Mouse (Mus musculus) midbrain, embryonic 10.5 days (tissue): Measurements from ENCODE around the gene Nrg4. TPM values are rescaled to one million over a fixed set of nuclear protein-coding genes. Genes with fewer than 3 reads are reported as not detected.

Experiments used
- DNase-seq: peaks from one replicate; pipeline ENCODE4 v3.0.0-alpha.2; 2017; ENCODE audit warnings: low spot score
- H3K27ac ChIP-seq: fragments of 300-500 bp; sonication (generic); replicated peaks from 2 replicates; pipeline ENCODE4 v1.5.1; 2016; ENCODE audit warnings: mild to moderate bottlenecking
- H3K27me3 ChIP-seq: fragments of 300-500 bp; sonication (generic); 2 replicates; pipeline ENCODE4 v1.6.1; 2016; ENCODE audit warnings: low read depth, mild to moderate bottlenecking; ENCODE audit not compliant: poor library complexity, severe bottlenecking
- H3K36me3 ChIP-seq: fragments of 300-500 bp; sonication (generic); 2 replicates; pipeline ENCODE4 v1.6.1; 2016; ENCODE audit warnings: mild to moderate bottlenecking, moderate library complexity
- H3K4me1 ChIP-seq: fragments of 300-500 bp; sonication (generic); 2 replicates; pipeline ENCODE4 v1.6.1; 2016
- H3K4me3 ChIP-seq: fragments of 300-500 bp; sonication (generic); 2 replicates; pipeline ENCODE4 v1.5.1; 2016; ENCODE audit warnings: mild to moderate bottlenecking, moderate library complexity
- H3K9me3 ChIP-seq: fragments of 300-500 bp; sonication (generic); replicated peaks from 2 replicates; pipeline ENCODE4 v1.6.1; 2016; ENCODE audit warnings: mild to moderate bottlenecking
- WGBS: fragments of 180-500 bp; shearing (Covaris S2); methylation state at CpG from one replicate; pipeline ENCODE4 v1.1.7; 2016; 5-methylcytosine and 5-hydroxymethylcytosine counted together
- polyA plus RNA-seq: library from polyadenylated mRNA; unstranded; fragments of >200 nt; fragmentation: Nextera tagmentation; extraction: Ambion mirVana; gene quantifications from 2 replicates; pipeline ENCODE4 v1.2.1, GENCODE M21; 2016

Nrg4 gene
- 0.87 and 1.0 TPM in 2 replicates for polyA plus RNA-seq

GRCm38 (mm10) chr9:55326515-55327233 is at the start of gene Nrg4, which contains the start of gene Tmem266:
Gene Nrg4, minus strand, starts transcription at chr9:55326844.
Gene Tmem266, plus strand, starts transcription at chr9:55326913.
- Histone ChIP-seq H3K9me3 (no peaks in the 10 kb centered on the region), H3K27ac (peak within 1 kb of the TSS; percentile 90), H3K27me3 (peaks cover 68% of the 10 kb centered on the region), H3K4me1 (peaks cover 29% of the 10 kb centered on the region), H3K36me3 (no peaks in the 10 kb centered on the region), H3K4me3 (peak within 1 kb of the TSS; percentile 83)
- peak; percentile 88 for DNase-seq
- WGBS = under 1% methylated on average over 57 of the region's 82 CpGs

GRCm38 (mm10) chr9:55371908-55372307 is 45.3 kb upstream of the Nrg4 start:
- 87% methylated on average over 7 of the region's 7 CpGs for WGBS
- Histone ChIP-seq H3K27me3 (no peaks in the 10 kb centered on the region), H3K36me3 (no peaks in the 10 kb centered on the region), H3K4me1 (no peaks in the 10 kb centered on the region), H3K9me3 (no peaks in the 10 kb centered on the region), H3K27ac (no peak overlapping the region), H3K4me3 (no peak overlapping the region)
- DNase-seq = no peak

- Histone ChIP-seq H3K27ac (no peak overlapping the region), H3K36me3 (no peaks in the 10 kb centered on the region), H3K4me1 (no peaks in the 10 kb centered on the region), H3K9me3 (no peaks in the 10 kb centered on the region), H3K27me3 (no peaks in the 10 kb centered on the region), H3K4me3 (no peak overlapping the region)
- no peak for DNase-seq
- WGBS = 70% methylated on average over 3 of the region's 3 CpGs
These were observed 41.4 kb upstream of the Nrg4 start for GRCm38 (mm10) chr9:55368011-55368410.

- no peaks in the 10 kb centered on the region for H3K27me3 ChIP-seq
- H3K27ac ChIP-seq = no peak overlapping the region
- no peaks in the 10 kb centered on the region for H3K36me3 ChIP-seq
- H3K4me1 ChIP-seq = no peaks in the 10 kb centered on the region
- no peak overlapping the region for H3K4me3 ChIP-seq
- no peak for DNase-seq
- H3K9me3 ChIP-seq = no peaks in the 10 kb centered on the region
These were observed 37.1 kb upstream of the Nrg4 start for GRCm38 (mm10) chr9:55363707-55364106.

- no peak for DNase-seq
These were observed 35.3 kb upstream of the Nrg4 start for GRCm38 (mm10) chr9:55361969-55362368.

GRCm38 (mm10) chr9:55360861-55361260 is 34.2 kb upstream of the Nrg4 start:
- H3K27ac ChIP-seq = no peak overlapping the region
- WGBS = 64% methylated on average over 7 of the region's 7 CpGs
- peaks cover 5% of the 10 kb centered on the region for H3K4me1 ChIP-seq
- DNase-seq = no peak
- H3K4me3 ChIP-seq = no peak overlapping the region
- no peaks in the 10 kb centered on the region for H3K27me3 ChIP-seq
- no peaks in the 10 kb centered on the region for H3K36me3 ChIP-seq
- no peaks in the 10 kb centered on the region for H3K9me3 ChIP-seq

More at GRCm38 (mm10) chr9:55361969-55362368, 35.3 kb upstream of the Nrg4 start:
- Histone ChIP-seq H3K4me3 (no peak overlapping the region), H3K27me3 (no peaks in the 10 kb centered on the region), H3K4me1 (no peaks in the 10 kb centered on the region), H3K36me3 (no peaks in the 10 kb centered on the region), H3K9me3 (no peaks in the 10 kb centered on the region), H3K27ac (no peak overlapping the region)
- WGBS = 83% methylated on average over 5 of the region's 5 CpGs

GRCm38 (mm10) chr9:55360372-55360771 is 33.7 kb upstream of the Nrg4 start:
- WGBS = 76% methylated on average over 3 of the region's 3 CpGs
- Histone ChIP-seq H3K27ac (no peak overlapping the region), H3K9me3 (no peaks in the 10 kb centered on the region), H3K4me1 (peaks cover 9% of the 10 kb centered on the region), H3K4me3 (no peak overlapping the region), H3K36me3 (no peaks in the 10 kb centered on the region), H3K27me3 (no peaks in the 10 kb centered on the region)
- DNase-seq = no peak

GRCm38 (mm10) chr9:55357164-55357563 is 30.5 kb upstream of the Nrg4 start:
- Histone ChIP-seq H3K36me3 (no peaks in the 10 kb centered on the region), H3K9me3 (no peaks in the 10 kb centered on the region), H3K4me1 (peaks cover 25% of the 10 kb centered on the region), H3K4me3 (no peak overlapping the region), H3K27ac (no peak overlapping the region), H3K27me3 (no peaks in the 10 kb centered on the region)
- no peak for DNase-seq
- 89% methylated on average over 1 of the region's 1 CpGs for WGBS

GRCm38 (mm10) chr9:55355270-55355834 is 28.7 kb upstream of the Nrg4 start:
- peak; percentile 58 for DNase-seq

GRCm38 (mm10) chr9:55354686-55355085 is 28.0 kb upstream of the Nrg4 start:
- Histone ChIP-seq H3K4me3 (no peak overlapping the region), H3K27me3 (no peaks in the 10 kb centered on the region), H3K9me3 (no peaks in the 10 kb centered on the region), H3K4me1 (peaks cover 25% of the 10 kb centered on the region), H3K36me3 (no peaks in the 10 kb centered on the region), H3K27ac (no peak overlapping the region)
- DNase-seq = no peak
- WGBS = 77% methylated on average over 3 of the region's 3 CpGs

More at GRCm38 (mm10) chr9:55355270-55355834, 28.7 kb upstream of the Nrg4 start:
- Histone ChIP-seq H3K27me3 (no peaks in the 10 kb centered on the region), H3K4me3 (no peak overlapping the region), H3K4me1 (peaks cover 25% of the 10 kb centered on the region), H3K9me3 (no peaks in the 10 kb centered on the region), H3K36me3 (no peaks in the 10 kb centered on the region), H3K27ac (peak overlapping the region; percentile 42; the same call in 1 of the 2 replicates)
- 38% methylated on average over 8 of the region's 8 CpGs for WGBS

- H3K36me3 ChIP-seq = no peaks in the 10 kb centered on the region
- H3K4me1 ChIP-seq = no peaks in the 10 kb centered on the region; the same call in 1 of the 2 replicates
- H3K27ac ChIP-seq = no peak overlapping the region
- WGBS = 88% methylated on average over 3 of the region's 3 CpGs
- H3K4me3 ChIP-seq = no peak overlapping the region
- no peak for DNase-seq
- H3K9me3 ChIP-seq = no peaks in the 10 kb centered on the region
- H3K27me3 ChIP-seq = no peaks in the 10 kb centered on the region
These were observed 22.0 kb upstream of the Nrg4 start for GRCm38 (mm10) chr9:55348664-55349063.

- no peaks in the 10 kb centered on the region for H3K4me1 ChIP-seq
- H3K4me3 ChIP-seq = no peak overlapping the region
- WGBS = 95% methylated on average over 7 of the region's 7 CpGs
- H3K27ac ChIP-seq = no peak overlapping the region
- no peaks in the 10 kb centered on the region for H3K27me3 ChIP-seq
- no peak for DNase-seq
- no peaks in the 10 kb centered on the region for H3K9me3 ChIP-seq
- H3K36me3 ChIP-seq = no peaks in the 10 kb centered on the region
These were observed 18.7 kb upstream of the Nrg4 start for GRCm38 (mm10) chr9:55345332-55345731.

- no peak for DNase-seq
- Histone ChIP-seq H3K4me3 (no peak overlapping the region), H3K4me1 (no peaks in the 10 kb centered on the region), H3K27ac (no peak overlapping the region), H3K9me3 (no peaks in the 10 kb centered on the region), H3K27me3 (no peaks in the 10 kb centered on the region), H3K36me3 (no peaks in the 10 kb centered on the region)
- 86% methylated on average over 7 of the region's 7 CpGs for WGBS
These were observed 17.5 kb upstream of the Nrg4 start for GRCm38 (mm10) chr9:55344165-55344564.
